Mouse (Mus musculus) c-Kit-positive CD71-negative TER-119-negative erythroid progenitor cells, embryonic 14.5 days (primary cell): ENCODE results near the gene Frem2.

ENCODE experiments used
- DNase-seq: peaks from one replicate; pipeline ENCODE4 v3.0.0-alpha.2; 2013; ENCODE audit warnings: low read depth

Gene Frem2

GRCm38 (mm10) chr3:53656878-53657561, at the start of gene Frem2:
Gene Frem2 (minus strand): TSS chr3:53657355.
- no peak for DNase-seq

- DNase-seq = no peak
Measured at GRCm38 (mm10) chr3:53705992-53706495, 48.9 kb upstream of the Frem2 start.

- no peak for DNase-seq
Measured at GRCm38 (mm10) chr3:53703126-53703505, 46.0 kb upstream of the Frem2 start.

GRCm38 (mm10) chr3:53702421-53703125, 45.4 kb upstream of the Frem2 start:
- DNase-seq = no peak

- no peak for DNase-seq
Measured at GRCm38 (mm10) chr3:53701940-53702339, 44.8 kb upstream of the Frem2 start.

- no peak for DNase-seq
Measured at GRCm38 (mm10) chr3:53687776-53688175, 30.6 kb upstream of the Frem2 start.

- DNase-seq = no peak
Measured at GRCm38 (mm10) chr3:53682244-53682643, 25.1 kb upstream of the Frem2 start.

GRCm38 (mm10) chr3:53680816-53681215, 23.7 kb upstream of the Frem2 start:
- no peak for DNase-seq

- no peak for DNase-seq
Measured at GRCm38 (mm10) chr3:53674225-53674624, 17.1 kb upstream of the Frem2 start.

GRCm38 (mm10) chr3:53669736-53670135, 12.6 kb upstream of the Frem2 start:
- no peak for DNase-seq

- no peak for DNase-seq
Measured at GRCm38 (mm10) chr3:53657744-53658534, 784 bp upstream of the Frem2 start.

- DNase-seq = no peak
Measured at GRCm38 (mm10) chr3:53656328-53656877, 752 bp downstream of the Frem2 start.

GRCm38 (mm10) chr3:53655343-53655742, 1.8 kb downstream of the Frem2 start:
- DNase-seq = no peak

- DNase-seq = no peak
Measured at GRCm38 (mm10) chr3:53650003-53650748, 7.0 kb downstream of the Frem2 start.

GRCm38 (mm10) chr3:53649425-53649824, 7.7 kb downstream of the Frem2 start:
- no peak for DNase-seq

- DNase-seq = no peak
Measured at GRCm38 (mm10) chr3:53648902-53649301, 8.3 kb downstream of the Frem2 start.

- no peak for DNase-seq
Measured at GRCm38 (mm10) chr3:53635948-53636347, 21.2 kb downstream of the Frem2 start.

GRCm38 (mm10) chr3:53631126-53631525, 26.0 kb downstream of the Frem2 start:
- no peak for DNase-seq

- no peak for DNase-seq
Measured at GRCm38 (mm10) chr3:53630630-53631029, 26.5 kb downstream of the Frem2 start.

GRCm38 (mm10) chr3:53629966-53630365, 27.2 kb downstream of the Frem2 start:
- no peak for DNase-seq

- no peak for DNase-seq
Measured at GRCm38 (mm10) chr3:53623222-53623621, 33.9 kb downstream of the Frem2 start.

GRCm38 (mm10) chr3:53620978-53621377, 36.2 kb downstream of the Frem2 start:
- DNase-seq = no peak
